Mouse (Mus musculus) MEL (cell line): ENCODE measurements at regions not wholly inside any gene's neighbourhood (a gene's known extent, or its start where the extent isn't known, plus 50 kb on each side); places are given as distances from the start of the nearest gene placed in this dataset.

ENCODE experiments used
- DNase-seq: peaks from one replicate; pipeline ENCODE4 v3.0.0; 2011; ENCODE audit warnings: low read depth, low spot score
- H3K27ac ChIP-seq: 2 replicates; pipeline ENCODE4 v1.5.1; 2012; ENCODE audit warnings: low read depth, mild to moderate bottlenecking, control low read depth, low read length, moderate library complexity; ENCODE audit not compliant: control insufficient read depth
- H3K27me3 ChIP-seq, 2 experiments: fragments of 150-350 bp in 1 of 2; sonication (generic) in 1 of 2; 2 replicates each; pipeline ENCODE4 v1.6.1; 2012; ENCODE audit warnings: low read length in 2 of 2, mild to moderate bottlenecking in 2 of 2, improper control_type of control experiment in 1 of 2, moderate library complexity in 1 of 2; ENCODE audit not compliant: insufficient read depth in 2 of 2, control insufficient read depth in 1 of 2
- H3K36me3 ChIP-seq, 2 experiments: 2 replicates each; pipeline ENCODE4 v1.6.1; 2012 to 2014; ENCODE audit warnings: low read length in 2 of 2, improper control_type of control experiment in 1 of 2, inconsistent platforms in 1 of 2, mild to moderate bottlenecking in 1 of 2; ENCODE audit not compliant: insufficient read depth in 2 of 2, control insufficient read depth in 1 of 2
- H3K4me1 ChIP-seq, 2 experiments: fragments of 150-350 bp in 1 of 2; sonication (generic) in 1 of 2; 2 replicates each; pipeline ENCODE4 v1.6.1; 2012; ENCODE audit warnings: low read length in 2 of 2, improper control_type of control experiment in 1 of 2, mild to moderate bottlenecking in 1 of 2; ENCODE audit not compliant: insufficient read depth in 2 of 2, control insufficient read depth in 1 of 2
- H3K4me3 ChIP-seq, 2 experiments: fragments of 150-350 bp in 1 of 2; sonication (generic) in 1 of 2; 2 replicates each; pipeline ENCODE4 v1.5.1; 2012; ENCODE audit warnings: low read depth in 2 of 2, low read length in 2 of 2, mild to moderate bottlenecking in 2 of 2, moderate library complexity in 2 of 2, control low read depth in 1 of 2, improper control_type of control experiment in 1 of 2; ENCODE audit not compliant: control insufficient read depth in 1 of 2, insufficient read depth in 1 of 2
- H3K79me2 ChIP-seq: 2 replicates; pipeline ENCODE4 v1.6.1; 2012; ENCODE audit warnings: mild to moderate bottlenecking, low read length, moderate library complexity; ENCODE audit not compliant: control insufficient read depth, poor library complexity, insufficient read depth
- H3K9ac ChIP-seq: 2 replicates; pipeline ENCODE4 v1.6.1; 2012; ENCODE audit warnings: low read depth, mild to moderate bottlenecking, control low read depth, low read length, moderate library complexity; ENCODE audit not compliant: control insufficient read depth, poor library complexity, severe bottlenecking
- H3K9me3 ChIP-seq: fragments of 150-350 bp; sonication (generic); replicated peaks from 2 replicates; pipeline ENCODE4 v1.6.1; 2012; ENCODE audit warnings: mild to moderate bottlenecking, low read length, improper control_type of control experiment, moderate library complexity; ENCODE audit not compliant: insufficient read depth
- BHLHE40 ChIP-seq: IDR thresholded peaks from 2 replicates; pipeline ENCODE4 v1.6.1; 2012; ENCODE audit warnings: low read depth, mild to moderate bottlenecking, inconsistent platforms, low read length, improper control_type of control experiment, borderline replicate concordance
- E2F4 ChIP-seq: IDR thresholded peaks from 2 replicates; pipeline ENCODE4 v1.6.1; 2011; ENCODE audit warnings: low read depth, low read length, improper control_type of control experiment, borderline replicate concordance
- ELF1 ChIP-seq: IDR thresholded peaks from 2 replicates; pipeline ENCODE4 v1.6.1; 2014; ENCODE audit warnings: low read depth, mild to moderate bottlenecking, inconsistent platforms, low read length, improper control_type of control experiment, moderate library complexity
- EP300 ChIP-seq, 2 experiments: IDR thresholded peaks; 2 replicates each; pipeline ENCODE4 v1.6.1; 2011; ENCODE audit warnings: improper control_type of control experiment in 2 of 2, low read length in 2 of 2, low read depth in 1 of 2, mild to moderate bottlenecking in 1 of 2
- ETS1 ChIP-seq: IDR thresholded peaks from 2 replicates; pipeline ENCODE4 v1.6.1; 2012; ENCODE audit warnings: low read depth, mild to moderate bottlenecking, inconsistent platforms, low read length, improper control_type of control experiment, moderate library complexity
- GABPA ChIP-seq: IDR thresholded peaks from 2 replicates; pipeline ENCODE4 v1.6.1; 2012; ENCODE audit warnings: low read depth, mild to moderate bottlenecking, inconsistent platforms, low read length, improper control_type of control experiment, moderate library complexity
- HCFC1 ChIP-seq: IDR thresholded peaks from 2 replicates; pipeline ENCODE4 v1.6.1; 2012; ENCODE audit warnings: low read depth, mild to moderate bottlenecking, inconsistent platforms, low read length, improper control_type of control experiment, moderate library complexity
- JUND ChIP-seq: IDR thresholded peaks from 2 replicates; pipeline ENCODE4 v1.6.1; 2011; ENCODE audit warnings: low read depth, mild to moderate bottlenecking, improper control_type of control experiment, low read length
- MAFK ChIP-seq: IDR thresholded peaks from 2 replicates; pipeline ENCODE4 v1.6.1; 2011; ENCODE audit warnings: low read depth, mild to moderate bottlenecking, low read length, improper control_type of control experiment, borderline replicate concordance
- MAX ChIP-seq: IDR thresholded peaks from 2 replicates; pipeline ENCODE4 v1.6.1; 2011; ENCODE audit warnings: low read length, improper control_type of control experiment
- MXI1 ChIP-seq: IDR thresholded peaks from 2 replicates; pipeline ENCODE4 v1.6.1; 2011; ENCODE audit warnings: mild to moderate bottlenecking, low read depth, low read length, improper control_type of control experiment
- MYC ChIP-seq: IDR thresholded peaks from 2 replicates; pipeline ENCODE4 v1.6.1; 2011; ENCODE audit warnings: low read depth, mild to moderate bottlenecking, low read length, improper control_type of control experiment, moderate library complexity
- NRF1 ChIP-seq: IDR thresholded peaks from 2 replicates; pipeline ENCODE4 v1.6.1; 2014; ENCODE audit warnings: low read depth, mild to moderate bottlenecking, inconsistent platforms, low read length, improper control_type of control experiment, moderate library complexity; ENCODE audit not compliant: poor library complexity, insufficient read depth, severe bottlenecking
- POLR2AphosphoS2 ChIP-seq: IDR thresholded peaks from 2 replicates; pipeline ENCODE4 v1.6.1; 2011; ENCODE audit warnings: low read length, improper control_type of control experiment
- POLR2AphosphoS5 ChIP-seq: IDR thresholded peaks from 2 replicates; pipeline ENCODE4 v1.6.1; 2012; ENCODE audit warnings: low read depth, borderline replicate concordance, mild to moderate bottlenecking, inconsistent platforms, low read length, moderate library complexity, mixed read lengths
- RAD21 ChIP-seq: IDR thresholded peaks from 2 replicates; pipeline ENCODE4 v1.6.1; 2011; ENCODE audit warnings: mild to moderate bottlenecking, low read depth, low read length, improper control_type of control experiment
- SMC3 ChIP-seq: IDR thresholded peaks from 2 replicates; pipeline ENCODE4 v1.6.1; 2011; ENCODE audit warnings: low read depth, low read length, improper control_type of control experiment
- TCF12 ChIP-seq: IDR thresholded peaks from 2 replicates; pipeline ENCODE4 v1.6.1; 2014; ENCODE audit warnings: low read depth, mild to moderate bottlenecking, inconsistent platforms, low read length, improper control_type of control experiment, moderate library complexity
- USF1 ChIP-seq: IDR thresholded peaks from 2 replicates; pipeline ENCODE4 v1.6.1; 2014; ENCODE audit warnings: low read depth, mild to moderate bottlenecking, inconsistent platforms, low read length, improper control_type of control experiment, moderate library complexity
- USF2 ChIP-seq, 2 experiments: IDR thresholded peaks; 2 replicates each; pipeline ENCODE4 v1.6.1; 2011 to 2012; ENCODE audit warnings: improper control_type of control experiment in 2 of 2, low read length in 2 of 2, borderline replicate concordance in 1 of 2, inconsistent platforms in 1 of 2, low read depth in 1 of 2, mild to moderate bottlenecking in 1 of 2; ENCODE audit not compliant: insufficient read depth in 1 of 2
- ZMIZ1 ChIP-seq: IDR thresholded peaks from 2 replicates; pipeline ENCODE4 v1.6.1; 2012; ENCODE audit warnings: low read depth, mild to moderate bottlenecking, inconsistent platforms, low read length, improper control_type of control experiment, moderate library complexity

DNA sequence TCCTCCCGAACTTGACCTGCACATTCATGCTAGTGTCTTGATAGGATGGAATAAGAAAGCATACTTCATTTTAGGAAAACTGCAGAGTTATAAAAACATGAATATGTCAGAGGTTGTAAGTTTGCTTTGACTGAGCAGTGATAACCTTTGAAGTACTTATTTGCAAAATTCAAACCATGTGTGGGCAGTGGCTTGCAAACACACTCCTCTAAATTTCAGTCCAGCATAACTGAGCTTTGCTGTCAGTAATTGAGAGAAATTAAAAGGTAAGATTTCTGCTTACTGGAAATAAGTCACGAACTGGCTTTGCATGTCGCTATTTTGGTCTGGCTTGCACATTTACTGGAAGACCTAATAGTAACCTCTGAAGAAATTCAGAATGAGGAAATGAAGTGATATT lies 1409.1 kb upstream of the Flrt2 start:
- no peak overlapping the region for H3K9ac ChIP-seq
- H3K36me3 ChIP-seq = no peaks in the 10 kb centered on the region
- no peak for DNase-seq
- H3K27ac ChIP-seq = no peak overlapping the region
- no peaks in the 10 kb centered on the region for H3K27me3 ChIP-seq
- TF ChIP-seq USF1 = no peak
- no peak for TF ChIP-seq HCFC1
- no peak for TF ChIP-seq MAX
- TF ChIP-seq NRF1 = no peak
- no peak for TF ChIP-seq TCF12
- no peak for TF ChIP-seq BHLHE40
- TF ChIP-seq MAFK = no peak
- H3K79me2 ChIP-seq = no peaks in the 10 kb centered on the region
- no peak overlapping the region for H3K4me3 ChIP-seq
- no peaks in the 10 kb centered on the region for H3K9me3 ChIP-seq
- no peaks in the 10 kb centered on the region for H3K4me1 ChIP-seq

DNA sequence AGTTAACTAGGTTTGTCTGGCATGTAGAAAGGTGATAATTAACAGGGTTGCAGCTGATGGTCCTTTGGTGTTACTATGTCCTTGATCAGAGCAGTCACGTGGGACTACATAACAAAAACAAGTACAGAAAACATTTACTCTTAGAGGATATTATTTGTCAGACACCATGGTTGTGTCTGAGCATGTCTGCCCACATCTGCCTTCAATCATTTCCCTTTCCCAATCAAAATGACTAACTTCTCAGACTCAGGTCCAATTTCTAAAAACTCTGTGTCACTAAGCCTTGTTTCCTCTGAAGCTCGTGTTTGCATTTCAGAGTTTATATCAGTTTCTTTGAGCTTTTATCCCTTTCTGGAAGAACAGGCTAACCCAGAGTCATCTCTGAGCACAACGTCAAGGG lies 1408.5 kb upstream of the Flrt2 start:
- Histone ChIP-seq H3K9ac (no peak overlapping the region), H3K27ac (no peak overlapping the region), H3K4me3 (no peak overlapping the region), H3K27me3 (no peaks in the 10 kb centered on the region)
- TF ChIP-seq ETS1 (no peak), SMC3 (no peak), EP300 (IDR thresholded peaks at IDR 0.05; ENCODE audit: low read depth in 1 of 2, low read length in 2 of 2) (no peak), MYC (no peak), MXI1 (no peak), USF2 (IDR thresholded peaks at IDR 0.05; ENCODE audit: borderline replicate concordance in 1 of 2, insufficient read depth in 1 of 2, low read depth in 1 of 2, low read length in 2 of 2) (no peak), GABPA (no peak)
- TF ChIP-seq, all 39 proteins: peak for 0
- no peaks in the 10 kb centered on the region for H3K9me3 ChIP-seq
- no peaks in the 10 kb centered on the region for H3K4me1 ChIP-seq
- H3K36me3 ChIP-seq = no peaks in the 10 kb centered on the region
- no peaks in the 10 kb centered on the region for H3K79me2 ChIP-seq
- no peak for DNase-seq

DNA sequence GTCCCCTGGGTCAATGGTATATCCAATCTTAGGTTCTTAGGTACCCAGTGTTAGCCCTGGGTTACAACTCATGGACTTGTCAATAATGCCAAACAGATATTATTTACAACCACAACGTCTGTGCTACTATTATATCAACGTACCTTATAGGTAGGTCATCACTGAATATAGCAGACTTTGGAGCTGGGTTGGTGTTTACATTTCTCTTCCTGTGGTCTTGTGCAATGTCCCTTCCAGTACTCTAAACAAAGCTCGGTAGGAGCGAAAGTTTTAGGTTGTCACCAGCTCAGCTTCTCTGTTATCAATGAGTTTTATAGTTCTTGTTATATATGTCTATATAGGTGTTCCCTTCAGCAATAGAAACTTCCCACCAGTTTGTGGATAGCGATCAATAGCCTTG lies 1394.2 kb upstream of the Flrt2 start:
- Histone ChIP-seq H3K4me3 (no peak overlapping the region), H3K9ac (no peak overlapping the region), H3K27me3 (no peaks in the 10 kb centered on the region), H3K79me2 (no peaks in the 10 kb centered on the region), H3K4me1 (no peaks in the 10 kb centered on the region), H3K36me3 (no peaks in the 10 kb centered on the region), H3K27ac (no peak overlapping the region), H3K9me3 (no peaks in the 10 kb centered on the region)
- DNase-seq = no peak
- no peak for TF ChIP-seq USF2 (IDR thresholded peaks at IDR 0.05; ENCODE audit: borderline replicate concordance in 1 of 2, insufficient read depth in 1 of 2, low read depth in 1 of 2, low read length in 2 of 2)
- TF ChIP-seq POLR2AphosphoS5 = no peak
- no peak for TF ChIP-seq POLR2AphosphoS2
- no peak for TF ChIP-seq MYC
- no peak for TF ChIP-seq ELF1
- TF ChIP-seq RAD21 = no peak
- TF ChIP-seq MAFK = no peak
- no peak for TF ChIP-seq ZMIZ1
- TF ChIP-seq E2F4 = no peak
- TF ChIP-seq GABPA = no peak
- TF ChIP-seq NRF1 = no peak
- TF ChIP-seq JUND = no peak
- no peak for TF ChIP-seq EP300 (IDR thresholded peaks at IDR 0.05; ENCODE audit: low read depth in 1 of 2, low read length in 2 of 2)
